Mouse (Mus musculus): ENCODE data around the gene Gdf9.
A peak's percentile ranks its signal among the peaks of the same experiment; 100 is the strongest.
"Not testable (repeated sequence)": the region's sequence is repeated elsewhere in the genome, so short reads cannot be mapped to it uniquely, and the experiment has no call there.

Gene Gdf9

GRCm38 (mm10) chr11:53430670-53431346 is at the start of gene Gdf9, which contains the start of gene Uqcrq:
TSS of gene Gdf9 (plus strand) at chr11:53431023.
TSS of gene Uqcrq (minus strand) at chr11:53430831.
- DNase-seq (ENCODE audit: low spot score in 2 of 2): peak; percentile 99

GRCm38 (mm10) chr11:53383758-53384428 is 46.9 kb upstream of the Gdf9 start:
- DNase-seq (ENCODE audit: low spot score in 2 of 2): no peak

GRCm38 (mm10) chr11:53393856-53394255 is 37.0 kb upstream of the Gdf9 start:
- DNase-seq (ENCODE audit: low spot score in 2 of 2): no peak

GRCm38 (mm10) chr11:53403638-53404037 is 27.2 kb upstream of the Gdf9 start:
- no peak for DNase-seq (ENCODE audit: low spot score in 2 of 2)

- DNase-seq (ENCODE audit: low spot score in 2 of 2): no peak
Measured at GRCm38 (mm10) chr11:53411738-53412137, 19.1 kb upstream of the Gdf9 start.

DNA sequence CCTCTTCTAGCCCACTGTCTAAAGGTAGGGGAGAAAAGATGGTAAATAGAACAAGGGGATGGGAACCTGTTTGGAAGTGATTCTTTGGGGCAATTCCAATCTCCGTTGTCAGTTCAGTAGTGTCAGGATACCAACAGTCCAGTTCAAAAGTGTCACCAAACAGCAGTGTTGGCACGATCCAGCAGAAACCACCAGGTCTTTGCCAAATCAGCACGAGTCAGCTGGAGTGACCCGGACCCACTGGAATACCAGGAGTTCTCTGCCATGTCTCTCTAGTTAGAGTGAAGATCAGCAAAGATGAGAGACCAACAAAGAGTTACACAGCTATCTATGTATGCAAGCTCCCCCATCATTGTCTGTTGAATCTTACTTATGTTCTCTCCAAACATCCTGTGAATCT is 17.0 kb upstream of the Gdf9 start:
- DNase-seq (ENCODE audit: low spot score in 2 of 2): no peak

- no peak for DNase-seq (ENCODE audit: low spot score in 2 of 2)
Measured at GRCm38 (mm10) chr11:53418048-53418447, 12.8 kb upstream of the Gdf9 start.

DNA sequence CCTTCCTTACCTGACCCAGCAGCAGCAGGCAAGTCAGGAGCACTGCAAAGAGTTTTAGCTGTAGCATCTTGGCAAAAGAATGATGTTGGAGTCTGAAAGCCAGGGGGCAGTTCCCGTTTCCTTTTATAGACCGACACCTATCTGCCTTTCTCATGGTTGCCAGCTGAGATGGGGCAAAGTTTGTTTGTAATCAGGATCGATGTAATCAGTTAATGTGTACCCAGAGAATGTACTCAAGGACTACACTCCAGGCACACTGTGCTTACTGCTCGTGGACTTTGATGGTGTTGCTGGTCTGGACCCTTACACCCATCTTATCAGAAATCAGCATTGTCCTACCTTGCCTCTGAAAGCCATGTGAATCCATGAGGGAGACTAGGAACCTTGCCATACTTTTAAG is 7.8 kb upstream of the Gdf9 start, which contains the start of gene Leap2:
TSS of gene Leap2 (minus strand) at position 135 of the 400 bp plus-strand sequence.
- DNase-seq (ENCODE audit: low spot score in 2 of 2): no peak

DNA sequence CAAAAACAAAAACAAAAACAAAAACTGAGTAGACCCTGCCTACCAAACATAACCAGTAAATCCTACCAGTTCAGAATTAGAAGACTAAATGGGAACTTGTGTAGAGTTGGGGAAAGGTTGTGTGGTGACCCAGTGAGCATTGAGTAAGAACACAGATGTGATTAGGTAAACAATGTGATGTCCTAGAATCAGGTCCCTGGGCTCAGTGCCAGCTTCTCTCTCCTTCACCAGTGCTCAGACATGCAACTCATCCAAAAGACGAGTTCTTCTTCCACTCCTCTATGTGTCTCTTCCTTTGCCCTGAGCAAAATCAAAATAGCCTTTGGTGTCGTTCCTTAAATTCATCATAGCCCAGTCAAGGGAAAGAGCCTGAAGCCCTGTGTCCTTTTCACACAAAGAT is 6.0 kb upstream of the Gdf9 start:
- DNase-seq (ENCODE audit: low spot score in 2 of 2): no peak

DNA sequence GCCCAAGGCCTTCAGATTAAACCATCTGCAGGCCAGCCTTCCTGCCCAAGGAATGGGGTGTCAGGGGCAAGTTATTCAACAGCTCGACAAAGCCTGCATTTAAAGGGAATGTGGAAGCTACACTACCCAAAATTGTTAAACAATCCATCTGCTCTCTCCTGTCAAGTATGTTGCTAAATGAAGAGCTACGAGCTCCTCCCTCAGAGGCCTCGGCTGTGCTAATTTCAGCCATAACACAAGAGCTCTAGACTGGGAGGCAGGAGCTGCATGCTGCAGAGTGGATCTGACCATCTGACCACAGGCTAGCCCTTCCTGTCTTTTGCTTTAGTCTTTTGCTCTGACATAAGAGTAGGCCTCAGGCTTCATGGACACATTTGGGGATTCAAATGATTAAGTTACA is 5.6 kb upstream of the Gdf9 start:
- DNase-seq (ENCODE audit: low spot score in 2 of 2): no peak

GRCm38 (mm10) chr11:53425711-53426255 is 5.0 kb upstream of the Gdf9 start:
- DNase-seq (ENCODE audit: low spot score in 2 of 2): no peak

GRCm38 (mm10) chr11:53426914-53427313 is 3.9 kb upstream of the Gdf9 start:
- not testable (repeated sequence) for DNase-seq (ENCODE audit: low spot score in 2 of 2)

DNA sequence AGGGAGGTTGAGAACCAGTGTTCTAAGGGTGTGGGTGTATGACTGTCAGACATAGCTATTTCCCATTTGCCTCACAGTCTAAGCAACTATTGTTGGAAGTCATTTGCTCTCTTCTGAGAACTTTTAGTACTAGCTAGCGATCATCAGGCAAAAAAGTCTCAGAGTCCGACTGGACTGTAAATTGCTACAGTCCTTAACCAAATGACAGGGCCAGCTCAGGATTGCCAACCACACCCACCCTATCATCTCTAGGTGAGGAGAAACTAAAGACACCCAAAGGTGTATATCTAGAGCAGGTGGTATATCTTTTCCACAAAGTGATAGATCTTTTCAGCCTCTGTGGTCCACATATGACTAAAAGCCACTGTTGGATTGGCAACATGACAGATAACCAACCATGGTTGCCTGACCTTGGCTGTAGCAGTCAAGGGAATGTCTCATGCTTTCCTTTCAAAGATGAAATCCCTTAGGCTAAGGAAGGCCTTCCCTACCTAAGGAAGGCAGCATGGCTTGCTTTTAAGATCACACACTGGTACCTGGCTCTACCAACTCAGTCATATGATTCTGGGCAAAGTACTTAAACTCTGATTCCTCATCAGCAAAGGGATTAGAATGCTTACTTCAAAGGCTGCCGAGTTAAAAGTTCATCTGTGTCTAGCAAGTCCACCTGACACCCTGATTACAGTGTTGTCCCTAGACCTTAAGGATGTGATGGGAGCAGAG is 2.7 kb upstream of the Gdf9 start:
- no peak for DNase-seq (ENCODE audit: low spot score in 2 of 2)

DNA sequence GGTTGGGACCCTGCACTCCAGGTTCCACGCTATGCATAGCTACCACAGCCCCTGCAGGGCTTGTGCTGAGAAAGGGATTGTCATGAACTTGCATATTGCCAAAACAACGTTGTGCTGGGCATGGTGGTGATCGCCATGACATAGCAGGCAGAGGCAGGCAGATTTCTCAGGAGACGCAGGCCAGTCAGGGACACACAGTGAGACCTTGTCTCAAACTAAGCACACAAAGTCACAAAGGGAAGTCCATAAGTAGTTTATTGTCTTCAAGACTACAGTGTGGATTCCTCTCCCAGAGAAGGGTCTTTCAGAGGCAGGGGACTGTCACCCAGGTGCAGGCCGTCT is 2.1 kb upstream of the Gdf9 start:
- DNase-seq (ENCODE audit: low spot score in 2 of 2): no peak

DNA sequence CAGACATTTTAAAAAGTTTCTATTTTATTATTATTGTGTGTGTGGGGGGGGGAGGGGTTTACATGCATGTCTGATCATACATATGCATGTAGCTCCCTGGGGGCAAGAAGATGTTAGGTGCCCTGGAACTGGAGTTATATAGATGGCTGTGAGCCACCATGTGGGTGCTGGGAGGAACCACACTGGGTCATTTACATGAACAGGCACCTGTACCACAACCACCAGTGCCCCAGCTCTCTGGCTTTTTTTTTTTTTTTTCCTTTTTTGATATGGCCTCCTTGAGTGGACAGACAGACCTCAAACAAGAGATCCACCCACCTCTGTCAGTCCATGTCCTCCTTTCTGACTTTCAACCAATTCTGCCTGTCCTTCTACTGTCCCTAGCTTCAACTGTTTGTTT is 1.6 kb upstream of the Gdf9 start:
- no peak for DNase-seq (ENCODE audit: low spot score in 2 of 2)

- DNase-seq (ENCODE audit: low spot score in 2 of 2): no peak
Measured at GRCm38 (mm10) chr11:53430300-53430669, 538 bp upstream of the Gdf9 start.

DNA sequence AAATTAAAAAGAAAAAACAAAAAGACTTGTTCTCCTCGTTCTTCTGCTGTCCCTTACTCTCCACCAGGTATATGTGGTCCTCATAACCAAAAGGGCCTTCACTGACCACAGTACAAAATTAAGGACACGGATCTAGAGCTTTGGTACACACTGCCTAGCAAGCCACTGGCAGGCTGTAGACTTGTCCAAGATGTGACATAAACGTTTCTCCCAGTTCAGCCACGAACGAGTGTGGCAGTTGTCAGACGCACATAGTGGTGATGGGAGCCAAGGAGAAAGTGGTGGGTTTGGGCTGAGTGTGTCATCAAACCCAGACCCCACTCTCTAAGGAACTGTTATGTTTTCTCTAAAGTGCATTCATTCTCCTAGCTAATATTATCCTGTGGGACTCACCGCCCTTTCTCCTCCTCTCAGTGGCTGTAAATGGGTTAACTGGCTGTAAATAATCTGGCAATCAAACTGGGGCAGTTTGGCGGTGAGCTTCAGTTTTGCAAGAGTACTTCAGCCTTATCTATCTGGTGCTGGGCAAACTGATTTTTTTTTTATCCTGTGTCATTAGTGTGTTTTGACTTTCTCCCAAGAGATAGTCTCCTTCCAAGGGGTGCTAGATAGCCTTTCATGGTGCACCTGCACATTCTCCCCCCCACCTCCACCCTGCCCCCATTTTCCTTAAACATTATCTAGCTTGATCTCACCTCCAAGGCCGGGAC is 679 bp downstream of the Gdf9 start:
- DNase-seq (ENCODE audit: low spot score in 2 of 2): no peak

- no peak for DNase-seq (ENCODE audit: low spot score in 2 of 2)
Measured at GRCm38 (mm10) chr11:53433057-53433456, 2.2 kb downstream of the Gdf9 start.

DNA sequence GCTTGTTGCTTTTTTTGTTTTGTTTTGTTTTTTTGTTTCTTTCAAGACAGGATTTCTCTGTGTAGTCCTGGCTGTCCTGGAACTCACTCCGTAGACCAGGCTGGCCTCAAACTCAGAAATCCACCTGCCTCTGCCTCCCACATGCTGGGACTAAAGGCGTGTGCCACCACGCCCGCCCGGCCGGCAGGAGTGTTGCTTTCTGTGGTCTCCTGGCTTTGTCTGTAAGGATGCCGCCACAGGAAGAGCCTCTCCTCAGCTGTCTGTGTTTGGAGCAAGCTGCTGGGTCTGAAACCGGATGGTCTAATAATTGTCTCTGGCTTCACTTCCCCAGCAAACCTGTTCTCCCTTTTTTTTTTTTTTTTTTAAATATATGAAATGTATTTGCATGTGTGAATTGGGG is 4.7 kb downstream of the Gdf9 start:
- no peak for DNase-seq (ENCODE audit: low spot score in 2 of 2)

GRCm38 (mm10) chr11:53436338-53436737 is 5.5 kb downstream of the Gdf9 start:
- DNase-seq (ENCODE audit: low spot score in 2 of 2): no peak

DNA sequence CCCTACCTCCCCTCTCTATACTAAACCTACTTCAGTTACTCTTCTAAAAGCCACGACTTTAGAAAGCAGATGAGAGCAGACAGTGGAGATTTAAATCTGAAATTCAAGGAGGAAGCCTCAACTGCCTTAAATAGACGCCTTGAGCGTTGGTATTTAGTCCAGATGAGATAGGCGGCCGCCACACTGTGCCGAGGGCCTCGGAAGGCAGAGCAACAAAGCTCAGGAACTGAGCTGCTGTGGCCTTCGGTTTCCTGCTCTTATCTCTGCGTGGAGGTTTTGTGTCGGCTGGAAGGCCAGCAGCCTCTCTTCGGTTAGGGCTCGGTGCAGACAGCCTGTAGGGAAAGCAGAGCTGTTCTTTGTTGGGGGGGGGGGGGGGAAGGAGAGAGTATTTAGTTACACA is 11.1 kb downstream of the Gdf9 start:
- DNase-seq (ENCODE audit: low spot score in 2 of 2): no peak

DNA sequence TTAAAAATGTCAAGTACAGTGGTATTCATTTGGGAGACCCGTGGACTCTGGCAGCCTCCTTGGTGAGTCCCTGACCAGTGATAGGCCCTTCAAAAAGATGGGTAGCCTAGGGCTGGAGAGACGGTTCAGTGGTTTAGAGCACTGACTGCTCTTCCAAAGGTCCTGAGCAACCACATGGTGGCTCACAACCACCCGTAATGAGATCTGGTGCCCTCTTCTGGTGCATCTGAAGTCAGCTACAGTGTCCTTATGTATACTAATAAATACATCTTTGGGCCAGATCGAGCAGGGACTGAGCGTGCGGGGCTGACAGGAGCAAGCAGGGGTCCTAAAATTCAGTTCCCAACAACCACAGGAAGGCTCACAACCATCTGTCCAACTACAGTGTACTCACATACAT is 13.0 kb downstream of the Gdf9 start:
- no peak for DNase-seq (ENCODE audit: low spot score in 2 of 2)

Data from frontal cortex, postnatal 25 days (tissue).